Mouse (Mus musculus) heart, adult 9 months (tissue): ENCODE data around the gene Jdp2.
A peak's percentile ranks its signal among the peaks of the same experiment; 100 is the strongest.

Experiments used
- DNase-seq, 2 experiments: peaks; one replicate each; pipeline ENCODE4 v3.0.0; 2022; ENCODE audit warnings: low spot score in 2 of 2

The Jdp2 gene

GRCm38 (mm10) chr12:85601531-85601930 is 2.7 kb downstream of the Jdp2 start:
- no peak for DNase-seq

- no peak for DNase-seq
Observed at GRCm38 (mm10) chr12:85602153-85602552, 3.3 kb downstream of the Jdp2 start.

GRCm38 (mm10) chr12:85602811-85603210 is 4.0 kb downstream of the Jdp2 start:
- no peak for DNase-seq

- no peak for DNase-seq
Observed at GRCm38 (mm10) chr12:85603767-85604166, 4.9 kb downstream of the Jdp2 start.

- DNase-seq = no peak
Observed at GRCm38 (mm10) chr12:85604301-85604998, 5.6 kb downstream of the Jdp2 start.

GRCm38 (mm10) chr12:85607519-85608449 is 9.0 kb downstream of the Jdp2 start:
- peak in 1 of 2 experiments; percentile 18 for DNase-seq

GRCm38 (mm10) chr12:85610167-85610566 is 11.3 kb downstream of the Jdp2 start:
- no peak for DNase-seq

- DNase-seq = no peak
Observed at GRCm38 (mm10) chr12:85614090-85614489, 15.3 kb downstream of the Jdp2 start.

- no peak for DNase-seq
Observed at GRCm38 (mm10) chr12:85615486-85615885, 16.7 kb downstream of the Jdp2 start.

GRCm38 (mm10) chr12:85617885-85618284 is 19.1 kb downstream of the Jdp2 start:
- no peak for DNase-seq

GRCm38 (mm10) chr12:85618430-85618829 is 19.6 kb downstream of the Jdp2 start:
- no peak for DNase-seq

- DNase-seq = no peak
Observed at GRCm38 (mm10) chr12:85619283-85619897, 20.6 kb downstream of the Jdp2 start.

- no peak for DNase-seq
Observed at GRCm38 (mm10) chr12:85619898-85620443, 21.1 kb downstream of the Jdp2 start.

GRCm38 (mm10) chr12:85621027-85621426 is 22.2 kb downstream of the Jdp2 start:
- no peak for DNase-seq

- DNase-seq = no peak
Observed at GRCm38 (mm10) chr12:85621673-85622072, 22.8 kb downstream of the Jdp2 start.

- no peak for DNase-seq
Observed at GRCm38 (mm10) chr12:85623711-85624110, 24.9 kb downstream of the Jdp2 start.

GRCm38 (mm10) chr12:85624652-85625051 is 25.8 kb downstream of the Jdp2 start:
- no peak for DNase-seq

- DNase-seq = no peak
Observed at GRCm38 (mm10) chr12:85625852-85626251, 27.0 kb downstream of the Jdp2 start.

GRCm38 (mm10) chr12:85629661-85630481 is 31.0 kb downstream of the Jdp2 start:
- DNase-seq = peak; percentile 69 to 78

GRCm38 (mm10) chr12:85631196-85631595 is 32.4 kb downstream of the Jdp2 start:
- no peak for DNase-seq

- DNase-seq = no peak
Observed at GRCm38 (mm10) chr12:85632321-85632720, 33.5 kb downstream of the Jdp2 start.
